Mouse (Mus musculus): ENCODE measurements around the gene Htra2.

DNA sequence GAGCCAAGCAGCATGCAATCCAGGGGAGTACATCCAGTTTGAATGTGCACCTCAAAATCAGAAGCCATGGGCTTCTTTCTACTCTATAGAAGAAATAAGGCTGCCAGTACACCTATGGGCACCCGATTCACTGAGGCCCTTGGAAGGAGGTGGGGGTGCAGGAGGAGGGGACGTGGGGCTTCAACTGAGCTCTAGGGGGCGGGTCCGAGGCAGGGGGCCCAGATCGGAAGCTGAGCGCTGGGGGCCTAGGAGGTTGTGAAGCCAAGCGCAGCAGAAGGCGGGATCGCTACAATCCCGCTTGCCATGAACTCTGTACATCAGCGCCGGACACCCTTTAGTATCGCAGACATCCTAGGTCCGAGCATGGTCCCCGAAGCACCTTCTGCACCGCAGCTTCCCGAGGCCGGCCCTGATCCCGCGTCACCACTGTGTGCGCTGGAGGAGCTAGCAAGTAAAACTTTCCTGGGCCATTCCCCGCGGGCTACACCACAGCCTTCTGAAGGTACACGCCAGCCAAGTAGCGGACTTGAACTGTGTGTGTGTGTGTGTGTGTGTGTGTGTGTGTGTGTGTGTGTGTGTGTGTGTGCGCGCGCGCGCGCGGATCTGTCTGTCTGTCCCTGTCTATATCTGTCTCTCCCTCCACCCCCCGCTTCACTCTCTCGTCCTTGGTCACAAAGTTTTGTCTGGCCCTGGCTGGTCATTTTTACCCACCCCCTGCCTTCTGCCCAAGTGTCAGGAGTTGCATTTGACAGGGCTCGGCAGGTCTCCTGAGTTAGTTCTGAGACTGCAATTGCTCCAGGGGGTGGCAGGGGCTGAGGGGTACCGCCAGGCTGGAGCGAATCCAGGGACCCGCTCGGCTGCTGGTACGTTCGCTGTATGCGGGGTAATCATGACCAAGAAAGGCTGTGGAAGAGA lies 31.3 kb upstream of the Htra2 start, which contains the start of gene Lbx2:
- TF ChIP-seq POLR2A (IDR thresholded peaks at IDR 0.05; ENCODE audit: borderline replicate concordance, extremely low read depth, low read depth, low read length) (no peak), CTCF (IDR thresholded peaks at IDR 0.05; ENCODE audit: insufficient read depth, low read length) (no peak)
